Mouse (Mus musculus) bone marrow macrophage, adult 2 months (primary cell): ENCODE measurements around the gene Dnajc9. TPM values are rescaled to one million over a fixed set of nuclear protein-coding genes. Genes with fewer than 3 reads are reported as not detected.

ENCODE experiments used
- H3K27ac ChIP-seq: 2 replicates; pipeline ENCODE4 v1.5.1; 2012; ENCODE audit warnings: low read depth, low read length; ENCODE audit not compliant: insufficient read depth
- H3K4me1 ChIP-seq: 2 replicates; pipeline ENCODE4 v1.6.1; 2012; ENCODE audit warnings: low read length; ENCODE audit not compliant: control insufficient read depth, insufficient read depth
- H3K4me3 ChIP-seq: 2 replicates; pipeline ENCODE4 v1.5.1; 2012; ENCODE audit warnings: mild to moderate bottlenecking, low read length, moderate library complexity; ENCODE audit not compliant: insufficient read depth
- CTCF ChIP-seq: IDR thresholded peaks from 2 replicates; pipeline ENCODE4 v1.5.1; 2012; ENCODE audit warnings: low read depth, mild to moderate bottlenecking, low read length, moderate library complexity
- POLR2A ChIP-seq: IDR thresholded peaks from 2 replicates; pipeline ENCODE4 v1.6.1; 2012; ENCODE audit warnings: mild to moderate bottlenecking, low read depth, low read length, borderline replicate concordance
- polyA plus RNA-seq: library from polyadenylated mRNA; stranded (reverse); fragments of >200 nt; gene quantifications from 2 replicates; pipeline ENCODE4 v1.2.4, GENCODE M21; 2012; ENCODE audit not compliant: missing spikeins, insufficient read depth, insufficient read length

The Dnajc9 gene
- 42.3 and 49.4 TPM in 2 replicates for polyA plus RNA-seq

DNA sequence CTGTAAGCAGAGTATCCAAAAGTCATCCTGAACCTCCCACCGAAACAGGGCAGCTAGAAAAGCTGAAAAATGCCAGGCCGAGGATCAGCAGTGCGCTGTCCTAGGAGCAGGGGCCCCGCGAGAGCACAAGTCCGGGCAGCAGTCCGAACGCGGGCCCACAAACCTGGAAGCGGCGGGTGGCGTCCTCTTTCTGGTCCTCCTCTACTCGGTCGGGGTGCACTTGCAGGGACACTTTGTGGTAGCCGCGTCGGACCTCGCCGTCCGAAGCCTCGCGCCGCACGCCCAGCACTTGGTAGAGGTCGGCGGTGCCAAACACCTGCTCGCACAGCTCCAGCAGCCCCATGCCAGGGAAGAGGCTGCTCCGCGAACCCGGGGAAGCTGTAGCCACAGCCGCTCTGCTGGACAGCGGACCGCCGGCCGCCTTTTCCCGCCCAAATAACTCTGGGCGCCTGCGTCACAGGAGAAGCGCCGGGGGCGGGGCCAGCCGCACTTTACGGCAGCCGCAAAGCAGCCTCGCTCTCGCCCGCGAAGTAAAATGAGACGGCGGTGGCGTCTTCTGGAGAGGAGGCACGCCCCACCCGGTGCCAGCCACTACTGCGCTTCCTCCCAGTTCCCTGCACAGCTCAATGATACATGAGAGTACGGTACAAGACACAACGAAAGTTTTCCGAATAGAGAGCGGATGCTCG, at the start of gene Dnajc9:
Dnajc9 (minus strand) TSS at position 470 of the 689 bp plus-strand sequence.
- H3K27ac ChIP-seq, result peak within 1 kb of the TSS; percentile 49
- peak within 1 kb of the TSS; percentile 76 for H3K4me3 ChIP-seq
- H3K4me1 ChIP-seq, result peaks cover 16% of the 10 kb centered on the region
- TF ChIP-seq CTCF, result no peak
- TF ChIP-seq POLR2A, result no peak

DNA sequence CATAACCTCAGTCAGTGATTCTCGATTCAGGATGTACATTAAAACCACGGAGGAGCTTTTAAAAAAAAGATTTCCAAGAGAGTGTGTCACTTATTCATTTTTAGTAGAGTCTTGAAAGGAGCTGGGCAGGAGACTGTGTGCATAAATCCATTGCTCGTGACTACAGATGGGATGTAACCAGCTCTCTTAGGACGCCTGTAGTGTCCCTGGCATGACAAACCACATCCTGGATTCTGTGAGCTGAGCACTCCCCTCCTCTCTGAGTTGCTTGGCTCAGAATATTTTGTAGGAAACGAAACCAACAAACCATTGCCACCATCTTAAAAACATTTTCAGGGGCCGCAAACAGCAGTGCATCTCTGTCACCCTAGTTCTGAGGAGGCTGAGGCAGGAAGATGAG, 48.3 kb upstream of the Dnajc9 start:
- no peak overlapping the region for H3K27ac ChIP-seq
- no peak for TF ChIP-seq POLR2A
- no peak for TF ChIP-seq CTCF
- H3K4me3 ChIP-seq, result no peak overlapping the region
- no peaks in the 10 kb centered on the region for H3K4me1 ChIP-seq

DNA sequence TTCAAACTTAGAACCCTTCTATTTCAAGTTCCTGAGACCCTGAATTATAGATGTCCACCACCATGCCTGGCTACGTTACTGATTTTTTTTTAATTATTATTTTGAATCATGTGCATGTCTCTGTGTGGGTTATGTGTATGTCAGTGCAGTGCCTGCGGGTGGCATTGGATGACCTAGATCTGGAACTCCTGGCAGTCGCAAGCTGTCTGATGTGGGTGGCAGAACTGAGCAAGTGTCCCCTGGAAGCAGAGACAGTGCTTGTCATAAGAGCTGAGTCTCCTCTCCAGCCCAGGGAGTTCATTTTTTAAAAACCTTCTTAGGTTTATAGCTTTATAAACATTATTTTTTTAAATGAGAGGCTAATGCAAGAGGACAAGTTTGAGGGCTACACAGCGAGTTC, 43.7 kb upstream of the Dnajc9 start:
- no peak for TF ChIP-seq POLR2A
- TF ChIP-seq CTCF, result no peak
- H3K27ac ChIP-seq, result no peak overlapping the region
- H3K4me3 ChIP-seq, result no peak overlapping the region
- no peaks in the 10 kb centered on the region for H3K4me1 ChIP-seq

DNA sequence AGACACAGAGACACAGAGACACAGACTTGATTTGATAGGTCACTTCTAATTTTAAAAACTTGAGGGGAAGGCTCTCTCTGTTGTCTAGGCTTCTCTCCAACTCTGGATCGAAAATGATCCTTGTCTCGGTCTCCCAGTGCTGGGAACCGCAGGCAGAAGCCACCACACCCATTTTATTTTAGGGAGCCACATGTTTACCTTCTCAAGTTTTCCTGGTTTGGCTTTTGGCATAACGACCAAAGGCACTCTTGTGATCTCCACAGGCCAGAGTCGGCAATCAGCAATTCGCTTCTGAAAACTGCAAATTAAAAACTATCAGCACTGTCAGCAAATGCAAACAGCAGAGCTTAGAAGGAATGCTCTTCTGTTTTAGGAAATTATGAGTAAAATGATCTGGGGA, 43.0 kb upstream of the Dnajc9 start:
- TF ChIP-seq POLR2A (no peak), CTCF (no peak)
- H3K4me3 ChIP-seq, result no peak overlapping the region
- no peaks in the 10 kb centered on the region for H3K4me1 ChIP-seq
- no peak overlapping the region for H3K27ac ChIP-seq

DNA sequence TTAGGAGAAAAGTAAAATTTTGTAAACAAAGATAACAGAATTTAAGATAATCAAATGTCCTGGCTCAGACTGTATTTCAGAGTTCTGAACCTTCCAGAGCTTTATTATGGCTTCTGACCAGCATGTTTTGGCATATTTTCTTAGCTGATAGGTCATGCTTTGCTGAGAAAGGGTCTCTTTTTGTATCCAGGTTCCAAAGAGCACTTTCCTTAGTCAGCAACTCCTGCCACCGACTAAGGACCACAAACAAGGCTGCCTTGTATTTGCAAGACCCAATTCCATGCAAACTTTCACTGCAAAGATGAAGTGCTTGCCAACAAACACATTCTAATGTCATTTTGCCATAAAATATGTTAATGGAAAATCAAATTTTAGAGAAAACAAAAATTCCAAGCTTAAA, 41.1 kb upstream of the Dnajc9 start:
- Histone ChIP-seq H3K4me3 (no peak overlapping the region), H3K4me1 (no peaks in the 10 kb centered on the region), H3K27ac (no peak overlapping the region)
- TF ChIP-seq POLR2A (no peak), CTCF (no peak)

DNA sequence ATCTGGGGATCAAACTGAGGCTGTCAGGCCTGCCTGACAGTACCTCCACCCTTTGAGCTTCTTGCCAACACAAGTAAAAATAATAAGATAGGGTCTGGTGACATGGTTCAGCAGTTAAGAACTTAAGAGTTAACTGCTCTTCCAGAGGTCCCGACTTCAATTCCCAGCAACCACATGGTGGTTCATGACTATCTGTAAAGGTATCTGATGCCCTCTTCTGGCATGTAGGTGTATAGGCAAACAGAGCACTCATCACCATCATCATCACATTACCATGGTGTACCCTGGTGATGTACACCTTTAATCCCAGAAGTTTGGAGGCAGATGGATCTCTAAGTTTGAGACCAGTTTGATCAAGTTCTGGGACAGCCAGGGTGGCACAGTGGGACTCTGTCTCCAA, 39.9 kb upstream of the Dnajc9 start:
- H3K4me3 ChIP-seq, result no peak overlapping the region
- no peak overlapping the region for H3K27ac ChIP-seq
- TF ChIP-seq POLR2A (no peak), CTCF (no peak)
- H3K4me1 ChIP-seq, result no peaks in the 10 kb centered on the region

DNA sequence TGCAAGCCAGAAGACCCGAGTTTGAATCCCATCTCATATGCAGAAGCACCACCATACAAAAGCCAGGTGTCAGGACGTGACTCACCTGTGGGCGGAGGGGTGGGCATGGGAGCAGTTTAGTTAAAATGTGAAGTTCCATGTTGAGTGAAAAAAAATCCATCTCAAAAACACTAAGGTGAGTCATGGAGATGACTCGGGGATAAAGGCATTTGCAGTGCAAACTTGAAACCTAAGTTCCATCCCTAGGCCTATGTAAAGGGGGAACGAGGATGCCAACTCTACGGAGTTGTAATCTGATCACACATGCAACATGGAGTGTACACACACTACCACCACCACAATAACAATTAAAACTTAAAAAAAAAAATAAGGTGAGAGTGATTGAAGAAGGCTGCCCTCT, 34.3 kb upstream of the Dnajc9 start:
- no peak overlapping the region for H3K4me3 ChIP-seq
- H3K4me1 ChIP-seq, result peaks cover 9% of the 10 kb centered on the region
- TF ChIP-seq POLR2A (no peak), CTCF (no peak)
- H3K27ac ChIP-seq, result no peak overlapping the region

DNA sequence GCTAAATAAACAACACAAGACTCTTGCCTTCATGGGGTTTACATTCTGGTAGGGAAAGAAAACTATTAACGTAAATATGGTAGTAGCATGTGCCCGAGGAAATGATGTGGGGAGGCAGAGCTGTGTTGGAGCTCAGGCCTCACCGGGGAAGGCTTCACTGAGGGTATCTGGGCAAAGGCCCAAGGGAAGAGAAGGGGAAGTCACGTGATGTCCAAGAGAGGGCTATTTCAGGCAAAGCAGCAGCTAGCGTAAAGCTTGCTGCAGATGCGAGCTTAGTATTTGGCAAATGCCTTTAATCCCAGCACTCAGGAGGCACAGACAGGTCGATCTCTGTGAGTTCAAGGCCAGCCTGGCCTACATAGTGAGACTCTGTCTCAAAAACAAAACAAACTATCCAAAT, 33.5 kb upstream of the Dnajc9 start:
- Histone ChIP-seq H3K27ac (no peak overlapping the region), H3K4me3 (no peak overlapping the region), H3K4me1 (peaks cover 9% of the 10 kb centered on the region)
- TF ChIP-seq CTCF (no peak), POLR2A (no peak)

DNA sequence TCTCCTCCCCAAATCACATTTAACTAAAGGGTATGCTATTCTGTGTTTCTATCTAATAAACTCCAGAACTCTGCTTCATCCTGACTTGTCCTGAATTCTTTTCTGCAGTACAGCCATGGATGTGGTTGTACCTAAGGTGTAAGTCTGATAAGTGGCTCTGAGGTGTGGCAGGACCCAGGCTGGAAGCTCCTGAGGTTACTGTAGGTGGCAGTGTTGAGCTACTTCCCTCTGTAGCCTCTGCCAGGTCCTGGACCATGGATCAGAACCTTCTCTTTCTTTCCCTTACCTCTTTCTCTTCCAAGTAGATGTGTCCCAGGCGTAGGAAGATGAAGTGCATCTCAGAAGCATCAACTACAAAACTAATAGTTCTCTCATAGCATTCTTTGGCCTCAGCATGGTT, 11.4 kb upstream of the Dnajc9 start:
- peak; percentile 35; the same call in 1 of the 2 replicates for TF ChIP-seq CTCF
- no peak for TF ChIP-seq POLR2A
- Histone ChIP-seq H3K4me3 (no peak overlapping the region), H3K4me1 (no peaks in the 10 kb centered on the region)

DNA sequence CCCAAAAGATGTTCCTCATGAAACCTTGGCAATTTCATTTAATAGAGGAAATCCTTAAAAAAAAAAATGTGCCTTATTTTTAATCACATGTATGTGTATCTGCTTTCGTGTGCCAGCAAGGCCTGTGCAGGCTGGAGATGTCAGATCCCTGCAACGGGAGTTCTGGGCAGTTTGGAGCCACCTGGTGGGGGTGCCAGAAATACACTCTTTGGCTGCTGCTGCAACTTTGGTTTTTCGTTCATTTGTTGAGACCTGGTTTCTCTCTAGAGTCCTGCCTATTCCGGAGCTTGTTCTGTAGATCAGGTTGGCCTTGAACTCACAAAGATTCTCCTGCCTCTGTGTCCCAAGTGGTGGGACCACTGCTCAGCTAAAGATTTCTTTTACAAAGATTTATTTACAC, 10.2 kb upstream of the Dnajc9 start:
- no peak overlapping the region for H3K4me3 ChIP-seq
- TF ChIP-seq CTCF (peak; percentile 16; the same call in 1 of the 2 replicates), POLR2A (no peak)
- no peak overlapping the region for H3K27ac ChIP-seq
- peaks cover 4% of the 10 kb centered on the region for H3K4me1 ChIP-seq

More for the DNA sequence above, 11.4 kb upstream of the Dnajc9 start:
- no peak overlapping the region for H3K27ac ChIP-seq

DNA sequence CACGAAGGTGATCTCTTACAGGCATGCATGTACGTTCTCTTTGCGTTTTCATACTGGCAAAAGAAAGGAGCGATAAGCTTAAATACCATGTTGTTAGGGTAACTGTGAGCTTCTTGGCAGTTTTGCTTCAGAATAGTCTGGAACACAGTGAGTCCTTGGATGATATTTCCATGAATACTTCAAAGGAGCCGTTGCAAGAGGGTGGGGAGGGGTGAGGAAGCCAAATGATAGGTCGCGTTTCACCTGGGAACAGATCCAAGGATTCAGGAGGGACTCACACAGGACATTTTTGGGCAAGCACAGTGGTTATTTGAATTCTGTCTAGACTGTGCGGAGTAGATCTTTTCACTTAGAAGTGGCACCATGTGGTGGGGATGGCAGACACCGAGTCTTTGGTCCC, 8.5 kb upstream of the Dnajc9 start:
- TF ChIP-seq POLR2A (no peak), CTCF (no peak)
- Histone ChIP-seq H3K4me3 (no peak overlapping the region), H3K27ac (no peak overlapping the region), H3K4me1 (peaks cover 4% of the 10 kb centered on the region)
